Mouse (Mus musculus) midbrain, embryonic 11.5 days (tissue): ENCODE data around the gene Cdh23. TPM values are rescaled to one million over a fixed set of nuclear protein-coding genes. Genes with fewer than 3 reads are reported as not detected.

Experiments
- ATAC-seq: fragments of 200-750 bp; cut with Nextera tagmentation; 2 replicates; pipeline ENCODE4 v1.8.0; 2017; ENCODE audit warnings: moderate TSS enrichment, moderate library complexity; ENCODE audit not compliant: low FRiP score
- DNase-seq: peaks from one replicate; pipeline ENCODE4 v3.0.0; 2015; ENCODE audit warnings: low spot score; ENCODE audit errors: missing footprints
- H3K27ac ChIP-seq: fragments of 300-500 bp; sonication (generic); 2 replicates; pipeline ENCODE4 v1.5.1; 2014; ENCODE audit warnings: low read depth, low read length
- H3K27me3 ChIP-seq: fragments of 300-500 bp; sonication (generic); 2 replicates; pipeline ENCODE4 v1.6.1; 2014; ENCODE audit warnings: mild to moderate bottlenecking, low read length, moderate library complexity, mixed read lengths; ENCODE audit not compliant: control insufficient read depth, insufficient read depth
- H3K36me3 ChIP-seq: fragments of 300-500 bp; sonication (generic); 2 replicates; pipeline ENCODE4 v1.6.1; 2014; ENCODE audit warnings: mild to moderate bottlenecking, low read length, moderate library complexity, mixed read lengths; ENCODE audit not compliant: control insufficient read depth, insufficient read depth
- H3K4me1 ChIP-seq: fragments of 300-500 bp; sonication (generic); 2 replicates; pipeline ENCODE4 v1.6.1; 2014; ENCODE audit warnings: low read length; ENCODE audit not compliant: control insufficient read depth, insufficient read depth
- H3K4me2 ChIP-seq: fragments of 300-500 bp; sonication (generic); 2 replicates; pipeline ENCODE4 v1.6.1; 2014; ENCODE audit warnings: mild to moderate bottlenecking, moderate library complexity
- H3K4me3 ChIP-seq: fragments of 300-500 bp; sonication (generic); 2 replicates; pipeline ENCODE4 v1.5.1; 2014; ENCODE audit warnings: low read depth, low read length
- H3K9ac ChIP-seq: fragments of 300-500 bp; sonication (generic); 2 replicates; pipeline ENCODE4 v1.6.1; 2014; ENCODE audit warnings: low read length
- H3K9me3 ChIP-seq: fragments of 300-500 bp; sonication (generic); 2 replicates; pipeline ENCODE4 v1.6.1; 2016; ENCODE audit warnings: low read length; ENCODE audit not compliant: control insufficient read depth
- WGBS: fragments of 180-500 bp; shearing (Covaris S2); extraction: QIAGEN DNeasy Blood & Tissue Kit; methylation state at CpG from one replicate; pipeline ENCODE4 v1.1.7; 2014; 5-methylcytosine and 5-hydroxymethylcytosine counted together
- polyA plus RNA-seq: library from polyadenylated mRNA; unstranded; fragments of >200 nt; fragmentation: Nextera tagmentation; extraction: Ambion mirVana; gene quantifications from 2 replicates; pipeline ENCODE4 v1.2.1, GENCODE M21; 2014

The Cdh23 gene
- polyA plus RNA-seq, 1 experiment from 2014 or later, result 0.71 TPM

DNA sequence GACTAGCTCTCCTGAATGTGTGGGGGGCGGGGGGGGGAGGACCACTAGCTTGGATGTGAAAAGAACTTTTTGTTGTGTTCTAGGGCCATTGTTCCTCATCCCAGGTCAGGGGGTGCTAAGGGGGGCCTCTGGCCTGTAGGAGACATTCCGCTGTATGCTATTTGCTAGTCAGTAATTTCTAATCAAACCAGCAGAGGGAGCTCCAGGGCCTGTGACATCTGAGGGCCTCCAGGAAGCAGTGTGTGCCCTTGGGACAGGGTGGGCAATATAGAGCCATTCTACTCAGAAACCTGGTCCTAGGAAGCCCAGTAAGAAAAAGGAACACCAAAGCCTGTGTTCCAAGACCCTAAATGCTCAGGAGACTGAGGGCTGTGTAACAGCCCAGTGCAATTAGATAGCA, 164.9 kb downstream of the Cdh23 start:
- no peaks in the 10 kb centered on the region; the same call in 1 of the 2 replicates for H3K27me3 ChIP-seq
- no peak overlapping the region for H3K9ac ChIP-seq
- WGBS, result 24% methylated on average over 2 of the region's 2 CpGs
- H3K36me3 ChIP-seq, result no peaks in the 10 kb centered on the region
- H3K4me3 ChIP-seq, result no peak overlapping the region
- peaks cover 6% of the 10 kb centered on the region; the same call in 1 of the 2 replicates for H3K4me1 ChIP-seq
- H3K9me3 ChIP-seq, result no peaks in the 10 kb centered on the region
- ATAC-seq, result peak; percentile 58; the same call in 1 of the 2 replicates
- peak; percentile 97 for DNase-seq
- H3K4me2 ChIP-seq, result no peak overlapping the region
- no peak overlapping the region for H3K27ac ChIP-seq

GRCm38 (mm10) chr10:60530633-60531032, 165.7 kb downstream of the Cdh23 start:
- no peak for ATAC-seq
- H3K27me3 ChIP-seq, result no peaks in the 10 kb centered on the region; the same call in 1 of the 2 replicates
- H3K9ac ChIP-seq, result no peak overlapping the region
- WGBS, result 82% methylated on average over 10 of the region's 10 CpGs
- peaks cover 6% of the 10 kb centered on the region; the same call in 1 of the 2 replicates for H3K4me1 ChIP-seq
- H3K4me2 ChIP-seq, result no peak overlapping the region
- no peak for DNase-seq
- H3K27ac ChIP-seq, result no peak overlapping the region
- no peaks in the 10 kb centered on the region for H3K36me3 ChIP-seq
- H3K4me3 ChIP-seq, result no peak overlapping the region
- no peaks in the 10 kb centered on the region for H3K9me3 ChIP-seq

GRCm38 (mm10) chr10:60527949-60528348, 168.3 kb downstream of the Cdh23 start:
- H3K4me1 ChIP-seq, result peaks cover 6% of the 10 kb centered on the region; the same call in 1 of the 2 replicates
- H3K27ac ChIP-seq, result no peak overlapping the region
- DNase-seq (peak; percentile 81), ATAC-seq (peak; percentile 47; the same call in 1 of the 2 replicates)
- H3K4me2 ChIP-seq, result no peak overlapping the region
- no peaks in the 10 kb centered on the region for H3K9me3 ChIP-seq
- H3K27me3 ChIP-seq, result no peaks in the 10 kb centered on the region
- H3K4me3 ChIP-seq, result no peak overlapping the region
- no peaks in the 10 kb centered on the region for H3K36me3 ChIP-seq
- H3K9ac ChIP-seq, result no peak overlapping the region
- 70% methylated on average over 7 of the region's 7 CpGs for WGBS

GRCm38 (mm10) chr10:60525081-60525480, 171.2 kb downstream of the Cdh23 start:
- Histone ChIP-seq H3K27me3 (no peaks in the 10 kb centered on the region), H3K9me3 (no peaks in the 10 kb centered on the region), H3K4me3 (no peak overlapping the region), H3K36me3 (no peaks in the 10 kb centered on the region), H3K4me1 (peaks cover 6% of the 10 kb centered on the region; the same call in 1 of the 2 replicates), H3K27ac (no peak overlapping the region), H3K4me2 (no peak overlapping the region), H3K9ac (no peak overlapping the region)
- ATAC-seq, result no peak
- WGBS, result 83% methylated on average over 8 of the region's 8 CpGs
- no peak for DNase-seq

DNA sequence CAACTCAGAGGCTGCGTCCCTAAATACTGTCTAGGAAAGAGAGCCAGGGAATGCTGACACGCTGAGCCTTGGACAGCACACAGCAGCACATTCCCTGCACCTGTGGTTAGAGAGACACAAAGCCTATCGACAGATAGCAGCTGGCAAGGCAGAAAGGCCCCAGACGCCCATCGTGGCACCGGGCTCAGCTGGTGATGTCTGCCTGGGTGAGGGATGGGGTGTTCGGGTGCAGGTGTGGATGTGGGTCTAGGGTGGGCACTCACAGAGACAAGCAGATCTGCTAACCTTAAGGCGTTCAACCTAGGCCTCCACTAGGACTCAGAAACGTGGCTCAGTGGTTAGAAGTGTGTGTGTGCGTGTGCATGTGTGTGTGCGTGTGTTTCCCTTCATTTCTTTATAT, 180.0 kb downstream of the Cdh23 start:
- 88% methylated on average over 11 of the region's 11 CpGs for WGBS
- no peak overlapping the region for H3K4me3 ChIP-seq
- DNase-seq, result no peak
- no peaks in the 10 kb centered on the region for H3K4me1 ChIP-seq
- H3K9me3 ChIP-seq, result no peaks in the 10 kb centered on the region
- ATAC-seq, result no peak
- H3K9ac ChIP-seq, result no peak overlapping the region
- no peaks in the 10 kb centered on the region for H3K27me3 ChIP-seq
- H3K4me2 ChIP-seq, result no peak overlapping the region
- H3K27ac ChIP-seq, result no peak overlapping the region
- no peaks in the 10 kb centered on the region for H3K36me3 ChIP-seq

GRCm38 (mm10) chr10:60498538-60498937, 197.8 kb downstream of the Cdh23 start:
- no peak overlapping the region for H3K4me2 ChIP-seq
- no peaks in the 10 kb centered on the region for H3K4me1 ChIP-seq
- WGBS, result 27% methylated on average over 4 of the region's 4 CpGs
- H3K4me3 ChIP-seq, result no peak overlapping the region
- H3K36me3 ChIP-seq, result no peaks in the 10 kb centered on the region
- no peaks in the 10 kb centered on the region for H3K27me3 ChIP-seq
- H3K9ac ChIP-seq, result no peak overlapping the region; the same call in 1 of the 2 replicates
- no peak for DNase-seq
- no peak overlapping the region for H3K27ac ChIP-seq
- ATAC-seq, result peak; percentile 38
- H3K9me3 ChIP-seq, result no peaks in the 10 kb centered on the region

- no peak for DNase-seq
- Histone ChIP-seq H3K36me3 (no peaks in the 10 kb centered on the region), H3K27ac (no peak overlapping the region), H3K4me3 (no peak overlapping the region), H3K27me3 (no peaks in the 10 kb centered on the region), H3K9me3 (no peaks in the 10 kb centered on the region), H3K9ac (no peak overlapping the region), H3K4me2 (no peak overlapping the region), H3K4me1 (no peaks in the 10 kb centered on the region)
- no peak for ATAC-seq
- WGBS, result 10% methylated on average over 6 of the region's 6 CpGs
Observed at GRCm38 (mm10) chr10:60495070-60495469, 201.2 kb downstream of the Cdh23 start.

DNA sequence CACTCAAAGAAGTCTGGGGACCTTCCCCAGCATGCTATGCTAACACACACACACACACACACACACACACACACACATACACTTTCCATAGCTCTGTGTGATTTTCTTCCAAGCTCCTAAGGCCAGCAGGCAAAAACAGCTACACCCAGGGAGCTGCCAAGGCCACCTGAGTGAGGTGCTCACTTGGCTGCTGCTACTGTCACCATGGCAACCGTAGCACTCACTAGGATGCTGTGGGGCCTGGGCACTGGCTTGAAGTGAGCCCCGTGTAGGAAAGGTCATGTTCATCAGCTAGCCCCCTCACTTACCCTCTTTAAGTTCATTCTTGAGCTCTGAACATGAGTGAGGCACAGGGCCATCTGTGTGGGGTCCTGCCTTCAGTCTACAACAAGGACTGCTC, 204.8 kb downstream of the Cdh23 start:
- no peaks in the 10 kb centered on the region for H3K36me3 ChIP-seq
- H3K9ac ChIP-seq, result no peak overlapping the region
- H3K9me3 ChIP-seq, result no peaks in the 10 kb centered on the region
- no peak overlapping the region for H3K4me2 ChIP-seq
- DNase-seq (peak; percentile 76), ATAC-seq (no peak)
- WGBS, result 55% methylated on average over 2 of the region's 2 CpGs
- no peaks in the 10 kb centered on the region for H3K27me3 ChIP-seq
- no peaks in the 10 kb centered on the region for H3K4me1 ChIP-seq
- H3K27ac ChIP-seq, result no peak overlapping the region
- no peak overlapping the region for H3K4me3 ChIP-seq

DNA sequence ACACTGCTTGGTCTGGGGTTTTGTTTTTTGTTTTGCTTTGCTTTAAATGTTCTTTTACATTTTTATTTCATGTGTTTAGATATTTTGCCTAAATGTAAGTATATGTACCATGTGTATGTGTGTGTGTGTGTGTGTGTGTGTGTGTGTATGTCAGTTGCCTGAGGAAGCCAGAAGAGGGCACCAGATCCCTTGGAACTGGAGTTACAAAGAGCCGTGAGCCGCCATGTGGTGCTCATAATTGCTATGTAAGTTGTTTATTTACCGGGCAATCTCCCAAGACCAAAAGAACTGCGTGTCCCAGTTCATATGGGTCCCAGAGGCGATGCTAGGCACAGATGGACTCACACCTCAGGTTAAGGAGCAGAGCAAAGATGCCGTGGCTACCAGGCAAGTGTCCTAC, 214.9 kb downstream of the Cdh23 start:
- H3K4me3 ChIP-seq, result no peak overlapping the region
- H3K9me3 ChIP-seq, result no peaks in the 10 kb centered on the region
- H3K27ac ChIP-seq, result no peak overlapping the region
- WGBS, result 95% methylated on average over 6 of the region's 6 CpGs
- no peak for DNase-seq
- H3K4me2 ChIP-seq, result no peak overlapping the region
- no peak for ATAC-seq
- H3K36me3 ChIP-seq, result no peaks in the 10 kb centered on the region
- no peak overlapping the region for H3K9ac ChIP-seq
- H3K27me3 ChIP-seq, result no peaks in the 10 kb centered on the region
- H3K4me1 ChIP-seq, result no peaks in the 10 kb centered on the region
